Mouse (Mus musculus): ENCODE measurements at regions not wholly inside any gene's neighbourhood (a gene's known extent, or its start where the extent isn't known, plus 50 kb on each side); places are given as distances from the start of the nearest gene placed in this dataset.

GRCm38 (mm10) chr16:49497521-49498010 lies 201.5 kb upstream of the Ift57 start:
- 55% methylated on average over 3 of the region's 3 CpGs for WGBS (ENCODE audit: insufficient replicate concordance)
- no peak for ATAC-seq (ENCODE audit: low read depth)
- Histone ChIP-seq H3K4me3 (ENCODE audit: low read depth, low read length) (no peak overlapping the region), H3K4me2 (ENCODE audit: low read depth, low read length) (no peak overlapping the region), H3K27ac (ENCODE audit: low read length) (no peak overlapping the region), H3K36me3 (ENCODE audit: control insufficient read depth, insufficient read depth) (no peaks in the 10 kb centered on the region), H3K4me1 (ENCODE audit: control insufficient read depth, low read depth, low read length) (no peaks in the 10 kb centered on the region), H3K27me3 (ENCODE audit: control insufficient read depth, insufficient read depth, low read depth, low read length) (no peaks in the 10 kb centered on the region), H3K9me3 (replicated peaks; ENCODE audit: control insufficient read depth, low read length) (no peaks in the 10 kb centered on the region), H3K9ac (ENCODE audit: low read depth, low read length) (no peak overlapping the region)

- Histone ChIP-seq H3K9me3 (replicated peaks; ENCODE audit: control insufficient read depth, low read length) (no peaks in the 10 kb centered on the region), H3K9ac (ENCODE audit: low read depth, low read length) (no peak overlapping the region), H3K27me3 (ENCODE audit: control insufficient read depth, insufficient read depth, low read depth, low read length) (no peaks in the 10 kb centered on the region), H3K4me2 (ENCODE audit: low read depth, low read length) (no peak overlapping the region), H3K4me3 (ENCODE audit: low read depth, low read length) (no peak overlapping the region), H3K36me3 (ENCODE audit: control insufficient read depth, insufficient read depth) (no peaks in the 10 kb centered on the region), H3K27ac (ENCODE audit: low read length) (no peak overlapping the region), H3K4me1 (ENCODE audit: control insufficient read depth, low read depth, low read length) (no peaks in the 10 kb centered on the region)
- no peak; the same call in 1 of the 2 replicates for ATAC-seq (ENCODE audit: low read depth)
- WGBS (ENCODE audit: insufficient replicate concordance) = 17% methylated on average over 4 of the region's 4 CpGs
These were observed 198.2 kb upstream of the Ift57 start for GRCm38 (mm10) chr16:49500818-49501217.

- ATAC-seq (ENCODE audit: low read depth) = no peak
- Histone ChIP-seq H3K9me3 (replicated peaks; ENCODE audit: control insufficient read depth, low read length) (no peaks in the 10 kb centered on the region), H3K9ac (ENCODE audit: low read depth, low read length) (no peak overlapping the region), H3K27ac (ENCODE audit: low read length) (no peak overlapping the region), H3K36me3 (ENCODE audit: control insufficient read depth, insufficient read depth) (no peaks in the 10 kb centered on the region), H3K4me1 (ENCODE audit: control insufficient read depth, low read depth, low read length) (no peaks in the 10 kb centered on the region), H3K4me2 (ENCODE audit: low read depth, low read length) (peak overlapping the region; percentile 11; the same call in 1 of the 2 replicates), H3K4me3 (ENCODE audit: low read depth, low read length) (no peak overlapping the region), H3K27me3 (ENCODE audit: control insufficient read depth, insufficient read depth, low read depth, low read length) (no peaks in the 10 kb centered on the region)
- WGBS (ENCODE audit: insufficient replicate concordance) = 40% methylated on average over 14 of the region's 14 CpGs
These were observed 195.1 kb upstream of the Ift57 start for GRCm38 (mm10) chr16:49503897-49504413.

- no peak overlapping the region for H3K4me2 ChIP-seq (ENCODE audit: low read depth, low read length)
These were observed 194.4 kb upstream of the Ift57 start for GRCm38 (mm10) chr16:49504669-49505068.

GRCm38 (mm10) chr16:49505271-49505670 lies 193.8 kb upstream of the Ift57 start:
- Histone ChIP-seq H3K9ac (ENCODE audit: low read depth, low read length) (no peak overlapping the region), H3K27me3 (ENCODE audit: control insufficient read depth, insufficient read depth, low read depth, low read length) (no peaks in the 10 kb centered on the region), H3K9me3 (replicated peaks; ENCODE audit: control insufficient read depth, low read length) (no peaks in the 10 kb centered on the region), H3K36me3 (ENCODE audit: control insufficient read depth, insufficient read depth) (no peaks in the 10 kb centered on the region), H3K4me2 (ENCODE audit: low read depth, low read length) (no peak overlapping the region), H3K4me1 (ENCODE audit: control insufficient read depth, low read depth, low read length) (no peaks in the 10 kb centered on the region), H3K27ac (ENCODE audit: low read length) (no peak overlapping the region), H3K4me3 (ENCODE audit: low read depth, low read length) (no peak overlapping the region)
- 60% methylated on average over 9 of the region's 9 CpGs for WGBS (ENCODE audit: insufficient replicate concordance)
- no peak for ATAC-seq (ENCODE audit: low read depth)

More at GRCm38 (mm10) chr16:49504669-49505068, 194.4 kb upstream of the Ift57 start:
- no peak overlapping the region for H3K9ac ChIP-seq (ENCODE audit: low read depth, low read length)
- no peaks in the 10 kb centered on the region for H3K27me3 ChIP-seq (ENCODE audit: control insufficient read depth, insufficient read depth, low read depth, low read length)
- no peak overlapping the region for H3K27ac ChIP-seq (ENCODE audit: low read length)
- WGBS (ENCODE audit: insufficient replicate concordance) = 63% methylated on average over 6 of the region's 6 CpGs
- H3K4me1 ChIP-seq (ENCODE audit: control insufficient read depth, low read depth, low read length) = no peaks in the 10 kb centered on the region
- no peak overlapping the region for H3K4me3 ChIP-seq (ENCODE audit: low read depth, low read length)
- H3K36me3 ChIP-seq (ENCODE audit: control insufficient read depth, insufficient read depth) = no peaks in the 10 kb centered on the region
- H3K9me3 ChIP-seq (replicated peaks; ENCODE audit: control insufficient read depth, low read length) = no peaks in the 10 kb centered on the region
- ATAC-seq (ENCODE audit: low read depth) = no peak

- no peak overlapping the region for H3K4me3 ChIP-seq (ENCODE audit: low read depth, low read length)
- no peaks in the 10 kb centered on the region for H3K4me1 ChIP-seq (ENCODE audit: control insufficient read depth, low read depth, low read length)
- H3K27ac ChIP-seq (ENCODE audit: low read length) = no peak overlapping the region
- H3K27me3 ChIP-seq (ENCODE audit: control insufficient read depth, insufficient read depth, low read depth, low read length) = no peaks in the 10 kb centered on the region
- H3K9me3 ChIP-seq (replicated peaks; ENCODE audit: control insufficient read depth, low read length) = no peaks in the 10 kb centered on the region
- ATAC-seq (ENCODE audit: low read depth) = no peak
- no peaks in the 10 kb centered on the region for H3K36me3 ChIP-seq (ENCODE audit: control insufficient read depth, insufficient read depth)
- WGBS (ENCODE audit: insufficient replicate concordance) = 67% methylated on average over 3 of the region's 3 CpGs
- no peak overlapping the region for H3K9ac ChIP-seq (ENCODE audit: low read depth, low read length)
- no peak overlapping the region for H3K4me2 ChIP-seq (ENCODE audit: low read depth, low read length)
These were observed 180.2 kb upstream of the Ift57 start for GRCm38 (mm10) chr16:49518844-49519243.

GRCm38 (mm10) chr16:49520411-49520810 lies 178.6 kb upstream of the Ift57 start:
- WGBS (ENCODE audit: insufficient replicate concordance) = 41% methylated on average over 3 of the region's 3 CpGs
- no peak overlapping the region for H3K27ac ChIP-seq (ENCODE audit: low read length)
- no peaks in the 10 kb centered on the region for H3K36me3 ChIP-seq (ENCODE audit: control insufficient read depth, insufficient read depth)
- H3K9me3 ChIP-seq (replicated peaks; ENCODE audit: control insufficient read depth, low read length) = no peaks in the 10 kb centered on the region
- H3K4me3 ChIP-seq (ENCODE audit: low read depth, low read length) = no peak overlapping the region
- no peak overlapping the region for H3K9ac ChIP-seq (ENCODE audit: low read depth, low read length)
- no peaks in the 10 kb centered on the region for H3K27me3 ChIP-seq (ENCODE audit: control insufficient read depth, insufficient read depth, low read depth, low read length)
- no peak overlapping the region for H3K4me2 ChIP-seq (ENCODE audit: low read depth, low read length)
- no peak for ATAC-seq (ENCODE audit: low read depth)
- H3K4me1 ChIP-seq (ENCODE audit: control insufficient read depth, low read depth, low read length) = no peaks in the 10 kb centered on the region

- H3K4me1 ChIP-seq (ENCODE audit: control insufficient read depth, low read depth, low read length) = no peaks in the 10 kb centered on the region
- H3K9ac ChIP-seq (ENCODE audit: low read depth, low read length) = no peak overlapping the region
- H3K27me3 ChIP-seq (ENCODE audit: control insufficient read depth, insufficient read depth, low read depth, low read length) = no peaks in the 10 kb centered on the region
- no peaks in the 10 kb centered on the region for H3K9me3 ChIP-seq (replicated peaks; ENCODE audit: control insufficient read depth, low read length)
- H3K36me3 ChIP-seq (ENCODE audit: control insufficient read depth, insufficient read depth) = no peaks in the 10 kb centered on the region
- H3K4me2 ChIP-seq (ENCODE audit: low read depth, low read length) = no peak overlapping the region
- ATAC-seq (ENCODE audit: low read depth) = no peak
- WGBS (ENCODE audit: insufficient replicate concordance) = 42% methylated on average over 2 of the region's 2 CpGs
- H3K27ac ChIP-seq (ENCODE audit: low read length) = no peak overlapping the region
- no peak overlapping the region for H3K4me3 ChIP-seq (ENCODE audit: low read depth, low read length)
These were observed 177.3 kb upstream of the Ift57 start for GRCm38 (mm10) chr16:49521685-49522084.

GRCm38 (mm10) chr16:49522576-49522975 lies 176.5 kb upstream of the Ift57 start:
- H3K4me3 ChIP-seq (ENCODE audit: low read depth, low read length) = no peak overlapping the region
- H3K27ac ChIP-seq (ENCODE audit: low read length) = no peak overlapping the region
- WGBS (ENCODE audit: insufficient replicate concordance) = 54% methylated on average over 5 of the region's 5 CpGs
- ATAC-seq (ENCODE audit: low read depth) = no peak
- no peaks in the 10 kb centered on the region for H3K36me3 ChIP-seq (ENCODE audit: control insufficient read depth, insufficient read depth)
- no peaks in the 10 kb centered on the region for H3K27me3 ChIP-seq (ENCODE audit: control insufficient read depth, insufficient read depth, low read depth, low read length)
- H3K9me3 ChIP-seq (replicated peaks; ENCODE audit: control insufficient read depth, low read length) = no peaks in the 10 kb centered on the region
- no peak overlapping the region for H3K4me2 ChIP-seq (ENCODE audit: low read depth, low read length)
- no peaks in the 10 kb centered on the region for H3K4me1 ChIP-seq (ENCODE audit: control insufficient read depth, low read depth, low read length)
- no peak overlapping the region for H3K9ac ChIP-seq (ENCODE audit: low read depth, low read length)
